Comparison of ENCODE assay signal across 8 mouse cellular contexts in genomic region chr2:180582481-180583153, GRCm38 (mm10). TPM values are rescaled to one million over a fixed set of nuclear protein-coding genes. Genes with fewer than 3 reads are reported as not detected.
DNase-seq lines count a peak whose midpoint lies in the region; ATAC-seq and TF ChIP-seq lines count a peak whose summit lies in the region.

No protein-coding gene starts in this region.

- TF ChIP-seq POLR2A in bone marrow, adult 2 months (IDR thresholded peaks at IDR 0.05; ENCODE audit: borderline replicate concordance, control insufficient read depth, low read depth, low read length) = peak; percentile 80; the same call in 1 of the 2 replicates
- TF ChIP-seq POLR2A in limb, embryonic 14.5 days (IDR thresholded peaks at IDR 0.05; ENCODE audit: borderline replicate concordance, extremely low read depth, insufficient read depth, insufficient read length) = 0 out of 2 replicates have a peak, but pooled peaks have one; percentile 56

- H3K36me3 ChIP-seq in embryonic facial prominence, embryonic 15.5 days = peaks cover 18% of the 10 kb centered on the region
- peaks cover 25% of the 10 kb centered on the region for H3K36me3 ChIP-seq in limb, embryonic 14.5 days (ENCODE audit: control insufficient read depth, insufficient read depth, low read length)
- H3K36me3 ChIP-seq in midbrain, postnatal 0 days (ENCODE audit: insufficient read depth, low read length) = peaks cover 25% of the 10 kb centered on the region; the same call in 1 of the 2 replicates

- peak; percentile 84 for ATAC-seq in embryonic facial prominence, embryonic 15.5 days (ENCODE audit: insufficient number of reproducible peaks, low FRiP score, low TSS enrichment, low read depth)
- peak; percentile 89 for ATAC-seq in limb, embryonic 14.5 days (ENCODE audit: low FRiP score, low read depth)
- peak; percentile 69 for ATAC-seq in midbrain, postnatal 0 days (ENCODE audit: low FRiP score)

- peak; percentile 97 for DNase-seq in 416B (ENCODE audit: low read depth)
- peak; percentile 96 for DNase-seq in heart, adult 8-10 months (ENCODE audit: low spot score)
- DNase-seq in kidney, adult 9 months = peak; percentile 98
- peak; percentile 94 for DNase-seq in limb, embryonic 14.5 days (ENCODE audit: low spot score)
- DNase-seq in midbrain, postnatal 0 days (ENCODE audit: low spot score) = peak; percentile 94
- DNase-seq in spleen, postnatal 14 days (ENCODE audit: low spot score in 2 of 2) = peak; percentile 97 to 99

- peak overlapping the region; percentile 82 for H3K27ac ChIP-seq in bone marrow, adult 2 months (ENCODE audit: control insufficient read depth, insufficient read depth, low read depth, low read length, poor library complexity)
- peak overlapping the region; percentile 82 for H3K27ac ChIP-seq in embryonic facial prominence, embryonic 15.5 days (replicated peaks)
- H3K27ac ChIP-seq in limb, embryonic 14.5 days (replicated peaks; ENCODE audit: low read depth, low read length) = peak overlapping the region; percentile 68; the same call in 1 of the 2 replicates
- peak overlapping the region; percentile 73 for H3K27ac ChIP-seq in midbrain, postnatal 0 days (ENCODE audit: low read depth, low read length)

- peak; percentile 96 for TF ChIP-seq CTCF in bone marrow, adult 2 months (IDR thresholded peaks at IDR 0.05; ENCODE audit: control insufficient read depth, insufficient read depth, low read length)
- TF ChIP-seq CTCF in midbrain, postnatal 0 days (IDR thresholded peaks at IDR 0.05) = peak; percentile 98

- peak overlapping the region; percentile 84 for H3K4me2 ChIP-seq in embryonic facial prominence, embryonic 15.5 days (replicated peaks)
- peak overlapping the region; percentile 91 for H3K4me2 ChIP-seq in limb, embryonic 14.5 days (replicated peaks; ENCODE audit: low read depth, low read length, severe bottlenecking)
- peak overlapping the region; percentile 97 for H3K4me2 ChIP-seq in midbrain, postnatal 0 days (ENCODE audit: low read depth, low read length, poor library complexity, severe bottlenecking)

- WGBS in bone marrow, adult 2 months = under 1% methylated on average over 57 of the region's 57 CpGs
- under 1% methylated on average over 56 of the region's 57 CpGs for WGBS in embryonic facial prominence, embryonic 15.5 days
- WGBS in limb, embryonic 14.5 days = 0% methylated on average over 51 of the region's 57 CpGs
- under 1% methylated on average over 52 of the region's 57 CpGs for WGBS in midbrain, postnatal 0 days

- peaks cover 6% of the 10 kb centered on the region; the same call in 1 of the 2 replicates for H3K27me3 ChIP-seq in embryonic facial prominence, embryonic 15.5 days
- H3K27me3 ChIP-seq in limb, embryonic 14.5 days (ENCODE audit: control insufficient read depth, insufficient read depth, low read length) = no peaks in the 10 kb centered on the region; the same call in 1 of the 2 replicates
- H3K27me3 ChIP-seq in midbrain, postnatal 0 days (ENCODE audit: insufficient read depth, low read length) = no peaks in the 10 kb centered on the region

- H3K4me1 ChIP-seq in bone marrow, adult 2 months (ENCODE audit: control insufficient read depth, insufficient read depth, low read length) = peaks cover 5% of the 10 kb centered on the region
- peaks cover 22% of the 10 kb centered on the region for H3K4me1 ChIP-seq in embryonic facial prominence, embryonic 15.5 days
- peaks cover 9% of the 10 kb centered on the region for H3K4me1 ChIP-seq in limb, embryonic 14.5 days (ENCODE audit: control insufficient read depth, insufficient read depth, low read length)
- H3K4me1 ChIP-seq in midbrain, postnatal 0 days (ENCODE audit: insufficient read depth, low read length) = peaks cover 8% of the 10 kb centered on the region; the same call in 1 of the 2 replicates

- peak overlapping the region; percentile 98 for H3K9ac ChIP-seq in embryonic facial prominence, embryonic 15.5 days
- peak overlapping the region; percentile 93 for H3K9ac ChIP-seq in limb, embryonic 14.5 days (ENCODE audit: low read depth, low read length, severe bottlenecking)
- peak overlapping the region; percentile 91 for H3K9ac ChIP-seq in midbrain, postnatal 0 days (replicated peaks; ENCODE audit: low read length, poor library complexity, severe bottlenecking)

- H3K4me3 ChIP-seq in bone marrow, adult 2 months (replicated peaks; ENCODE audit: control insufficient read depth, low read depth, low read length) = peak overlapping the region; percentile 95
- peak overlapping the region; percentile 92 for H3K4me3 ChIP-seq in embryonic facial prominence, embryonic 15.5 days (replicated peaks)
- H3K4me3 ChIP-seq in limb, embryonic 14.5 days (replicated peaks; ENCODE audit: low read length) = peak overlapping the region; percentile 88
- H3K4me3 ChIP-seq in midbrain, postnatal 0 days (ENCODE audit: low read depth, low read length) = peak overlapping the region; percentile 92

- H3K9me3 ChIP-seq in embryonic facial prominence, embryonic 15.5 days (replicated peaks) = no peaks in the 10 kb centered on the region
- no peaks in the 10 kb centered on the region for H3K9me3 ChIP-seq in limb, embryonic 14.5 days (ENCODE audit: control insufficient read depth, low read length)
- no peaks in the 10 kb centered on the region for H3K9me3 ChIP-seq in midbrain, postnatal 0 days (ENCODE audit: low read length)

RNA-seq across cellular contexts. Expression of gene Mrgbp, which starts 1.5 kb away (rescaled TPM):
- polyA plus RNA-seq in bone marrow, adult 2 months (2011; ENCODE audit: insufficient read depth, insufficient read length, low replicate concordance, missing spikeins) = 15.1 and 23.8 TPM in 2 replicates
- polyA plus RNA-seq in embryonic facial prominence, embryonic 15.5 days (2015; fragmentation: Nextera tagmentation; extraction: Ambion mirVana) = 28.5 and 29.6 TPM in 2 replicates
- 10 to 100 TPM; 12.3 to 18.7 (median 17.3) TPM for total RNA-seq in heart, adult 8-10 months (2022)
- polyA plus RNA-seq in limb, embryonic 14.5 days (2012; rRNA removed) = 46.6 and 52.2 TPM in 2 replicates
- 30.5 and 31.9 TPM in 2 replicates for polyA plus RNA-seq in limb, embryonic 14.5 days (2014; fragmentation: Nextera tagmentation; extraction: Ambion mirVana)
- total RNA-seq in midbrain, postnatal 0 days (2014; rRNA removed) = 58.3 and 60.8 TPM in 2 replicates
- 34.4 and 36.5 TPM in 2 replicates for polyA plus RNA-seq in midbrain, postnatal 0 days (2015; fragmentation: Nextera tagmentation; extraction: Ambion mirVana)

RNA-seq across cellular contexts. Expression of gene Ogfr, which starts 6.4 kb away (rescaled TPM):
- 28.5 and 40.6 TPM in 2 replicates for polyA plus RNA-seq in bone marrow, adult 2 months (2011; ENCODE audit: insufficient read depth, insufficient read length, low replicate concordance, missing spikeins)
- 62.1 and 62.9 TPM in 2 replicates for polyA plus RNA-seq in embryonic facial prominence, embryonic 15.5 days (2015; fragmentation: Nextera tagmentation; extraction: Ambion mirVana)
- total RNA-seq in heart, adult 8-10 months (2022) = 10 to 100 TPM; 31.4 to 34.7 (median 32.3) TPM
- 67.5 and 78.6 TPM in 2 replicates for polyA plus RNA-seq in limb, embryonic 14.5 days (2012; rRNA removed)
- 71.4 and 84.5 TPM in 2 replicates for polyA plus RNA-seq in limb, embryonic 14.5 days (2014; fragmentation: Nextera tagmentation; extraction: Ambion mirVana)
- 121 and 126 TPM in 2 replicates for total RNA-seq in midbrain, postnatal 0 days (2014; rRNA removed)
- polyA plus RNA-seq in midbrain, postnatal 0 days (2015; fragmentation: Nextera tagmentation; extraction: Ambion mirVana) = 82.1 and 82.4 TPM in 2 replicates

RNA-seq across cellular contexts. Expression of gene Col9a3, which starts 15.0 kb away (rescaled TPM):
- 0.56 and 1.4 TPM in 2 replicates for polyA plus RNA-seq in bone marrow, adult 2 months (2011; ENCODE audit: insufficient read depth, insufficient read length, low replicate concordance, missing spikeins)
- polyA plus RNA-seq in embryonic facial prominence, embryonic 15.5 days (2015; fragmentation: Nextera tagmentation; extraction: Ambion mirVana) = 137 and 216 TPM in 2 replicates
- under 1 TPM in 1 of 4 experiments, not detected in 3; 0.11 TPM for total RNA-seq in heart, adult 8-10 months (2022)
- 612 and 663 TPM in 2 replicates for polyA plus RNA-seq in limb, embryonic 14.5 days (2012; rRNA removed)
- polyA plus RNA-seq in limb, embryonic 14.5 days (2014; fragmentation: Nextera tagmentation; extraction: Ambion mirVana) = 334 and 360 TPM in 2 replicates
- 19.9 and 47.6 TPM in 2 replicates for total RNA-seq in midbrain, postnatal 0 days (2014; rRNA removed)
- 29.6 and 29.8 TPM in 2 replicates for polyA plus RNA-seq in midbrain, postnatal 0 days (2015; fragmentation: Nextera tagmentation; extraction: Ambion mirVana)

RNA-seq across cellular contexts. Expression of gene Tcfl5, which starts 59.9 kb away (rescaled TPM):
- polyA plus RNA-seq in bone marrow, adult 2 months (2011; ENCODE audit: insufficient read depth, insufficient read length, low replicate concordance, missing spikeins) = 2.0 TPM in 1 of 2 replicates, not detected in the other
- polyA plus RNA-seq in embryonic facial prominence, embryonic 15.5 days (2015; fragmentation: Nextera tagmentation; extraction: Ambion mirVana) = 0.24 and 0.42 TPM in 2 replicates
- total RNA-seq in heart, adult 8-10 months (2022) = not detected
- 1.8 and 2.0 TPM in 2 replicates for polyA plus RNA-seq in limb, embryonic 14.5 days (2012; rRNA removed)
- 0.70 and 0.98 TPM in 2 replicates for polyA plus RNA-seq in limb, embryonic 14.5 days (2014; fragmentation: Nextera tagmentation; extraction: Ambion mirVana)
- 5.9 and 7.8 TPM in 2 replicates for total RNA-seq in midbrain, postnatal 0 days (2014; rRNA removed)
- polyA plus RNA-seq in midbrain, postnatal 0 days (2015; fragmentation: Nextera tagmentation; extraction: Ambion mirVana) = 0.79 and 1.0 TPM in 2 replicates

Comparison
In these comparisons a context has a peak if more than half of its experiments do, and no peak if none do; other contexts are left out.
1. Peak in every context shown above with its lines: DNase-seq, ATAC-seq, H3K4me3 ChIP-seq and H3K27ac ChIP-seq.
2. RNA of gene Col9a3, which starts 15.0 kb away (polyA plus RNA-seq): 334 to 663 TPM in limb, embryonic 14.5 days, 137 to 216 TPM in embryonic facial prominence, embryonic 15.5 days and 29.6 to 29.8 TPM in midbrain, postnatal 0 days; 0.56 to 1.4 TPM in bone marrow, adult 2 months; every median in the first group is over 10 times any median in the second.